Mouse (Mus musculus): ENCODE measurements around the gene Tgm7.

Gene Tgm7

DNA sequence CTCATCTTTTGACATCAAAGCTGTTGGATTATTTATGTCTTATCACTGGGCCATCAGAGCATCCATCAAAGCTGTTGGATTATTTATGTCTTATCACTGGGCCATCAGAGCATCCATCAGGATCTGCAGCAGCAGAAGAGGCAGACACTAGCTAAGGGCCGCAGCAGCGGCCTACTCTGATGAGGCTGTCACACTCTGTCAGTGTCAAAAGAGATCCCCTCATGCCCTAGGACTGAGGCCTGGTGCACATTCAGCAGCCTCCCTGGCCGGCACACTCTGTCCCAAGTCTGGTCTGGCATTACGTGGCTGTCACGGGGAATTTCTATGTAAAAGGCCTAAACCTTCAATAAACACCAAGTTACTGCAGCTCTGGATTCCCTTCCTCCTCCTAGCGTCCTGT, 40.1 kb downstream of the Tgm7 start:
- DNase-seq, result no peak

DNA sequence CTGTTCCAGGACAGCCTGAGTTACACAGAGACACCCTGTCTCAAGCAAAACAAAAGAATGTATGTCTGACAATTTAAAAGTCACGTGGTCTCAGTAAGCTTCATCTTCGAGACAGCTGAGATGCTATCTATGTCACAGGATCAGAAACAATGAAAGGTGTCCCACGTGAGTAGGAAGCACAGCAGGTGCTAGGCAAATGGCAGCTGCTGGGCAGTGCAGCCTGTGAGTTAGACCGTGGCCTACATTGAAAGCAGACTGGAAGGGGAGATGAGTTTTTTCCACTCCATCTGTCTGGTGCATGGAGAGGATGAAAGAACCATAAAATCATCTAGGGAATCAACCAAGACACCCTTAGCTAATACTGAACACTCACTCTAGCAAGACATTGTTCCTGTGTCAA, 42.5 kb downstream of the Tgm7 start:
- DNase-seq, result no peak

DNA sequence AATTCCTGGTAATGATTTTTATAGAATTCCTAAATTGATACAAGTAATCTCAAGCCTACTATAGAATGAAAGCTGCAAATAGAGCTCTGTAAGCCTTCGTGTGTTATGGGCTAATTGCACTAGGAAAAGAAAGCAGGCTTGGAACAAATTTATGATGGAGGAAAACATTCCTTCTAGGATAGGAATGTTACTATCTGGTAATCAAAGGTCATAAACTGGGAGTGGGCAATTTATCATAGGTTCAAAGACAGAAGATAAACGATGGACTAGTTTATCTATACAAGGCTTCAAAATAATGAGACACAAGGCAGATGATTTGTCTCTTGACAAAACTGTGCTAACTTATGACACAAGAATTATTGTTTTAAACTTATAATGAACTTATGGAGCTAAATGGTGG, 48.3 kb downstream of the Tgm7 start:
- no peak for DNase-seq

DNA sequence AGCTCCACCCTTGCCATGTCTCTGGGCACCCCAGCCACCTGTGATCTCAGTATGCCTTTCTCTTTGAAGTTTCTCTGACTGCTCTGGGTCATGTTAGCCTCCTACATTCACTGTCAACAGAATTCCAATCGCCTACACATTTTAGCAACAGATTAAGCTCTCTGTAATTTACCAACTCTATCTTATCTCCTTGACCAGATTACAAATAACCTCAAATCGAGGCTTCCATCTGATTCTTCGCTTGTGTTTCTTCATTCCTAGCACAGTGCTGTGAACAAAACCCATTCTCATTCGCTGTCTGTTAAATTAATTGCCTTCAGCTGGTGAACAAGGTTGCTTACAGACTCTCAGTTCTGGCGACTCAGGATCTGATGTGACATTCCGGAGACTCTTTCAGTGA, 51.6 kb downstream of the Tgm7 start:
- no peak for DNase-seq

DNA sequence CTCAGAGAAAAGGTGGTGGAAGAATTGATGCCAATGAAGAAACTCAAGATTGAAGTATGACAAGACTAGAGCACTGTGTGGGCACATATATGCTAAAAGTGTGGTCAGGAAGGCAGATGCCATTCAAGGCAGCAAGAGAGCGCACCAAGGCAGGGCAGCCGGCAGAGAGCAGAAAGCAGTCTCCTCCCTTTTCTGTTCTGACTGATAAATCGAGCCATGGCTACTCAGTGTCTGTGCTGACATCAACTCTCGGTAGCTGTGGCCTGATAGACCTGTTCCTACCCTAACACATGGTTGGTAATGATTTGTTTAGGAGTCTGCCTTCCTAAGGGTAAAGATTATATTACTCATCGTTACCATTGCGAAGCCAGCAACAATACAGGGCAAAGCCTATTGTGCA, 53.7 kb downstream of the Tgm7 start:
- no peak for DNase-seq

DNA sequence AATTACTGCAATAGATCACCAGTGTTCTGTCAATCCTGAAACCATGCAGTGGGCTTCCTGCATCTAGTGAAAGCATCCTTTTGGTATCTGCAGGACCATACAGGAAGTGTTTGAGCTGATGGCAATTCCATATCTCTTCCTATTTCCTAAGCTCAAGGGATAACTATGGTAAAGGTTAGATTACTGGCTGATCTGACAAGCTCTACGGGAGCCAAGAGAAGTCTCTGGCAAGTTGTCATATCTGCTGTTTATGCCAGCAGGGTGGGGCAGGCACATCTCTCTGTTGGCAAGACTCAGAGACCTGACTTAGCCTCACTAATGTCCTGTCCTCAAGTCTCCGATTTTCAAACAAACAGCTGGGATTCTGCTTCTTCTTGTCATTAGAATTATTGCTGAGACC, 55.5 kb downstream of the Tgm7 start:
- no peak for DNase-seq

DNA sequence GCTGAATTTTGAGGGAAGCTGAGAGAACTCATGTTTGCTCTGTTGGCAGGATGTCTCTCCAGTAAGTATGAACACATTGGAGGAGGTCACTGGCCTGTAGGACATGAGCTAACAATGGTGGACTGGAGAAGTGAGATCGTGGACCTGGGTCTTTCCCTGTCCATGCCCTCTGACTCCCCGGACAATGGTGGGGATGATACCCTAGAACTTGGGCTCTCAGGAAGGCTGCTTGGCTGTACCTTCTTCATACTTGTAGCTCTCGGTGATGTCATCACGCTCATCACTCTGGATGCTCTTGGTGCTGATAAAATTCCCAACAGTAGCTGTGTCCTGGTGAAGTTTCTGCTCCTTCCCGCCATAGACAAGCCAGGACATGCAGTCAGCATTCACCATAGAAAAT, 57.4 kb downstream of the Tgm7 start:
- DNase-seq, result no peak

DNA sequence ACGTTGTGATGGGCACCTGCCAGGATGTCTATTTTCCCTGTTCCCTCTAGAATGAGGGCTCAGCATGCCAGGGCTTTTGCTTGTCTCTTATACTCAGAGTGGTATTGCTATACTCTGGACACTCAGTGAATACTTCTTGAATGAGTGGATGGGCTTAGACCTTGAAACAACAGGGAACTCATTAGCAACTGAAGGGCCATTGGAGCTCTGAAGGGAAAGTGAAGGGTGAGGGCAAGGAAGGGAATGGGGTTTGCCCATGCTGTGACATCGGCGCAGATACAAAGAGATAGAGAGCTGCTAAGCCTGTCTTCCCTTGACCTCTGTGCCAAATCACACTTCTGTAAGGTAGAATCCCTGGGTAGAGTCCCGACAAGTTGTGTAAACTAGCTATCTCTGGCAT, 63.9 kb downstream of the Tgm7 start:
- no peak for DNase-seq
